Comparison of ENCODE assay signal across 8 mouse cellular contexts in the genomic region with DNA sequence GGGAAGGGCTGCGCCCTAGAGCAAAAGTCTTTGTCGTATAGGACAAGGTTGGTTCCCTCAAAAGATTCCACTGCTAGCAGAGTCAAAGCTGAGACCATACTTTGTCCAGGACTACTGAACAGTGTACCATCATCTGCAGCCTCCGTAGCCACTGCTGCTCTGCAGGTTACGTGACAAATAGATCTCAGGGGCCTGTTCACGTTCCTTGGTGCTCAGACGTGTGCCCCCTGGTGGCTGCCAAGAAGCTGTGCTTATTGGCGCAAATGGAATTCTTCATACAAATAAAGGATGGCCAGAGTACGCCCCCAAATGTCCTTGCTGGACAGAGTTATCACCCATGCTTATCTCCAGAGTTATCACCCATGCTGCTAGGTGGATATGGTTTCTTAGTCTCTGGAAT. TPM values are rescaled to one million over a fixed set of nuclear protein-coding genes. Genes with fewer than 3 reads are reported as not detected.
A peak's percentile ranks its signal among the peaks of the same experiment; 100 is the strongest.
DNase-seq lines count a peak whose midpoint lies in the region; ATAC-seq and TF ChIP-seq lines count a peak whose summit lies in the region.

No protein-coding gene starts in this region.

- H3K36me3 ChIP-seq in hindbrain, embryonic 12.5 days, result peaks cover 14% of the 10 kb centered on the region
- no peaks in the 10 kb centered on the region; the same call in 1 of the 2 replicates for H3K36me3 ChIP-seq in limb, embryonic 11.5 days (ENCODE audit: control insufficient read depth, insufficient read depth, low read length)
- peaks cover 11% of the 10 kb centered on the region for H3K36me3 ChIP-seq in midbrain, postnatal 0 days (ENCODE audit: insufficient read depth, low read length)

- H3K9me3 ChIP-seq in hindbrain, embryonic 12.5 days (replicated peaks), result no peaks in the 10 kb centered on the region
- H3K9me3 ChIP-seq in limb, embryonic 11.5 days (ENCODE audit: control insufficient read depth, low read length), result no peaks in the 10 kb centered on the region
- no peaks in the 10 kb centered on the region for H3K9me3 ChIP-seq in midbrain, postnatal 0 days (ENCODE audit: low read length)

- no peak overlapping the region for H3K27ac ChIP-seq in hindbrain, embryonic 12.5 days
- H3K27ac ChIP-seq in limb, embryonic 11.5 days (replicated peaks; ENCODE audit: low read depth, low read length), result no peak overlapping the region
- H3K27ac ChIP-seq in midbrain, postnatal 0 days (ENCODE audit: low read depth, low read length), result no peak overlapping the region

- H3K4me2 ChIP-seq in hindbrain, embryonic 12.5 days (replicated peaks), result no peak overlapping the region
- no peak overlapping the region for H3K4me2 ChIP-seq in limb, embryonic 11.5 days (ENCODE audit: low read depth, severe bottlenecking)
- no peak overlapping the region for H3K4me2 ChIP-seq in midbrain, postnatal 0 days (ENCODE audit: low read depth, low read length, poor library complexity, severe bottlenecking)

- 25% methylated on average over 8 of the region's 8 CpGs for WGBS in hindbrain, embryonic 12.5 days
- 29% methylated on average over 8 of the region's 8 CpGs for WGBS in limb, embryonic 11.5 days
- WGBS in midbrain, postnatal 0 days, result 25% methylated on average over 8 of the region's 8 CpGs

- H3K4me1 ChIP-seq in hindbrain, embryonic 12.5 days, result peaks cover 13% of the 10 kb centered on the region
- H3K4me1 ChIP-seq in limb, embryonic 11.5 days (ENCODE audit: control insufficient read depth, insufficient read depth, low read length), result no peaks in the 10 kb centered on the region
- H3K4me1 ChIP-seq in midbrain, postnatal 0 days (ENCODE audit: insufficient read depth, low read length), result no peaks in the 10 kb centered on the region

- ATAC-seq in hindbrain, embryonic 12.5 days (ENCODE audit: low FRiP score), result peak; percentile 29; the same call in 1 of the 2 replicates
- ATAC-seq in limb, embryonic 11.5 days (ENCODE audit: insufficient number of reproducible peaks, low FRiP score, low TSS enrichment, low read depth), result no peak
- peak; percentile 65 for ATAC-seq in midbrain, postnatal 0 days (ENCODE audit: low FRiP score)

- no peaks in the 10 kb centered on the region for H3K27me3 ChIP-seq in hindbrain, embryonic 12.5 days
- no peaks in the 10 kb centered on the region for H3K27me3 ChIP-seq in limb, embryonic 11.5 days (ENCODE audit: control insufficient read depth, insufficient read depth, low read length)
- H3K27me3 ChIP-seq in midbrain, postnatal 0 days (ENCODE audit: insufficient read depth, low read length), result no peaks in the 10 kb centered on the region

- no peak overlapping the region for H3K9ac ChIP-seq in hindbrain, embryonic 12.5 days
- no peak overlapping the region for H3K9ac ChIP-seq in limb, embryonic 11.5 days (ENCODE audit: low read length)
- no peak overlapping the region for H3K9ac ChIP-seq in midbrain, postnatal 0 days (replicated peaks; ENCODE audit: low read length, poor library complexity, severe bottlenecking)

- peak; percentile 96 for TF ChIP-seq CTCF in midbrain, postnatal 0 days (IDR thresholded peaks at IDR 0.05)

- H3K4me3 ChIP-seq in hindbrain, embryonic 12.5 days, result no peak overlapping the region
- H3K4me3 ChIP-seq in limb, embryonic 11.5 days (ENCODE audit: low read depth, low read length), result no peak overlapping the region
- H3K4me3 ChIP-seq in midbrain, postnatal 0 days (ENCODE audit: low read depth, low read length), result no peak overlapping the region

- peak; percentile 49 for DNase-seq in ovary, postnatal 14 days (ENCODE audit: low spot score)
- no peak for DNase-seq in ovary, adult 18-20 months (ENCODE audit: low spot score)
- DNase-seq in adrenal gland, adult 2 months, result peak; percentile 69
- peak; percentile 91 for DNase-seq in embryo, embryonic 10 days (ENCODE audit: low spot score)
- peak; percentile 77 for DNase-seq in limb, embryonic 11.5 days (ENCODE audit: low spot score)
- DNase-seq in midbrain, postnatal 0 days (ENCODE audit: low spot score), result peak; percentile 94
- DNase-seq in testis, postnatal 10 days (ENCODE audit: low spot score), result peak; percentile 79

RNA-seq across cellular contexts. Expression of a gene that starts 10.3 kb away (rescaled TPM):
- total RNA-seq in adrenal gland, adult 2 months (2021), result 10 to 100 TPM; 18.0 to 25.8 TPM
- polyA plus RNA-seq in adrenal gland, adult 2 months (2012; rRNA removed), result 119 and 120 TPM in 2 replicates
- polyA plus RNA-seq in hindbrain, embryonic 12.5 days (2016; fragmentation: Nextera tagmentation; extraction: Ambion mirVana), result 32.1 and 36.1 TPM in 2 replicates
- polyA plus RNA-seq in limb, embryonic 11.5 days (2014; fragmentation: Nextera tagmentation; extraction: Ambion mirVana), result 19.1 and 19.3 TPM in 2 replicates
- 60.2 and 65.7 TPM in 2 replicates for total RNA-seq in midbrain, postnatal 0 days (2014; rRNA removed)
- 29.2 and 34.9 TPM in 2 replicates for polyA plus RNA-seq in midbrain, postnatal 0 days (2015; fragmentation: Nextera tagmentation; extraction: Ambion mirVana)

RNA-seq across cellular contexts. Expression of a gene that starts 43.4 kb away (rescaled TPM):
- total RNA-seq in adrenal gland, adult 2 months (2021), result 10 to 100 TPM; 24.2 to 78.2 TPM
- 263 and 360 TPM in 2 replicates for polyA plus RNA-seq in adrenal gland, adult 2 months (2012; rRNA removed)
- 386 and 391 TPM in 2 replicates for polyA plus RNA-seq in hindbrain, embryonic 12.5 days (2016; fragmentation: Nextera tagmentation; extraction: Ambion mirVana)
- 49.3 and 50.2 TPM in 2 replicates for polyA plus RNA-seq in limb, embryonic 11.5 days (2014; fragmentation: Nextera tagmentation; extraction: Ambion mirVana)
- 883 and 1,011 TPM in 2 replicates for total RNA-seq in midbrain, postnatal 0 days (2014; rRNA removed)
- polyA plus RNA-seq in midbrain, postnatal 0 days (2015; fragmentation: Nextera tagmentation; extraction: Ambion mirVana), result 727 and 776 TPM in 2 replicates
